Mouse (Mus musculus) embryonic fibroblast, embryonic 13.5 days (primary cell): ENCODE results near the gene Hoxa5.

Experiments used
- CTCF ChIP-seq: IDR thresholded peaks from 2 replicates; pipeline ENCODE4 v1.5.1; 2011; ENCODE audit warnings: mild to moderate bottlenecking, control low read depth, low read length, moderate library complexity, borderline replicate concordance; ENCODE audit not compliant: insufficient read depth
- POLR2A ChIP-seq: IDR thresholded peaks from 2 replicates; pipeline ENCODE4 v1.6.1; 2011; ENCODE audit warnings: low read depth, mild to moderate bottlenecking, control low read depth, low read length, moderate library complexity

- no peak for TF ChIP-seq CTCF
- TF ChIP-seq POLR2A = no peak
These were observed 43.6 kb upstream of the Hoxa5 start for GRCm38 (mm10) chr6:52247766-52248637.
